23 mouse cellular contexts compared by ENCODE assay signal in genomic region chr13:86857910-86858309, GRCm38 (mm10).
DNase-seq lines count a peak whose midpoint lies in the region; ATAC-seq and TF ChIP-seq lines count a peak whose summit lies in the region.
"Had no signal": no experiment of that assay in that cellular context is flagged by ENCODE, and none has a peak within 500 bp of the region (broad histone marks: within the 10 kb centered on the region; RNA-seq: fewer than 3 reads in every experiment).

No protein-coding gene starts in this region.

- H3K4me3 ChIP-seq in MEL (ENCODE audit: control insufficient read depth in 1 of 2, insufficient read depth in 1 of 2, low read depth in 2 of 2, low read length in 2 of 2): no peak overlapping the region
- no peak overlapping the region for H3K4me3 ChIP-seq in intestine, embryonic 15.5 days (replicated peaks)
- no peak overlapping the region for H3K4me3 ChIP-seq in intestine, embryonic 16.5 days (ENCODE audit: low read length)
- H3K4me3 ChIP-seq in intestine, postnatal 0 days (ENCODE audit: low read depth, low read length): no peak overlapping the region

- H3K9ac ChIP-seq in MEL (ENCODE audit: control insufficient read depth, low read depth, low read length, poor library complexity, severe bottlenecking): no peak overlapping the region
- no peak overlapping the region for H3K9ac ChIP-seq in intestine, embryonic 15.5 days
- H3K9ac ChIP-seq in intestine, embryonic 16.5 days (ENCODE audit: low read depth, low read length): no peak overlapping the region
- H3K9ac ChIP-seq in intestine, postnatal 0 days (ENCODE audit: low read depth, low read length): no peak overlapping the region

- no peak for TF ChIP-seq RAD21 in MEL (IDR thresholded peaks at IDR 0.05; ENCODE audit: low read depth, low read length)

- DNase-seq in MEL (ENCODE audit: low read depth, low spot score): peak; percentile 17
- DNase-seq in right cerebral cortex, postnatal 14 days: no peak
- no peak for DNase-seq in testis, postnatal 14 days (ENCODE audit: low spot score)
- DNase-seq in frontal cortex, postnatal 14 days (ENCODE audit: low spot score in 2 of 2): no peak
- DNase-seq in adrenal gland, postnatal 10 days: no peak
- DNase-seq: adrenal gland, adult 2 months; adrenal gland, adult 8-10 months; adrenal gland, postnatal 14 days; adrenal gland, postnatal 25 days; adrenal gland, postnatal 36 days; B cell, adult 2 months; cerebellum, adult 11 months; cerebellum, adult 11-12 months; cerebellum, adult 18-20 months; cerebellum, adult 2 months had no signal

- TF ChIP-seq POLR2A in MEL (IDR thresholded peaks at IDR 0.05; ENCODE audit: control insufficient read depth in 1 of 2, insufficient read depth in 1 of 2, low read depth in 1 of 2, low read length in 2 of 2, poor library complexity in 1 of 2): no peak

- TF ChIP-seq CTCF in MEL (IDR thresholded peaks at IDR 0.05 in 2 of 3, conservative IDR thresholded peaks at IDR 0.05 in 1 of 3; ENCODE audit: control insufficient read depth in 1 of 3, insufficient read depth in 1 of 3, low read depth in 2 of 3, low read length in 3 of 3, poor library complexity in 1 of 3, severe bottlenecking in 1 of 3): no peak
- TF ChIP-seq CTCF in intestine, postnatal 0 days (IDR thresholded peaks at IDR 0.05; ENCODE audit: low read depth): no peak

- peak; percentile 77 for ATAC-seq in intestine, embryonic 15.5 days
- peak; percentile 87 for ATAC-seq in intestine, embryonic 16.5 days
- 0 out of 2 replicates have a peak, but pooled peaks have one; percentile 25 for ATAC-seq in intestine, postnatal 0 days
- ATAC-seq: activated CD4-positive, CD25-positive, alpha-beta regulatory T cell, adult 4 months; CD4-positive, CD25-positive, alpha-beta regulatory T cell, adult 4 months; Patski had no signal

- H3K4me1 ChIP-seq in MEL (ENCODE audit: control insufficient read depth in 1 of 2, insufficient read depth in 2 of 2, low read length in 2 of 2): no peaks in the 10 kb centered on the region
- no peaks in the 10 kb centered on the region for H3K4me1 ChIP-seq in intestine, embryonic 15.5 days (replicated peaks)
- H3K4me1 ChIP-seq in intestine, embryonic 16.5 days (ENCODE audit: control insufficient read depth, insufficient read depth, low read length): no peaks in the 10 kb centered on the region
- no peaks in the 10 kb centered on the region for H3K4me1 ChIP-seq in intestine, postnatal 0 days (replicated peaks; ENCODE audit: control insufficient read depth, insufficient read depth, low read length)

- 0 out of 4 replicates have a peak, but pooled peaks of 1 of the 2 experiments have one; percentile 40 for TF ChIP-seq EP300 in MEL (IDR thresholded peaks at IDR 0.05; ENCODE audit: low read depth in 1 of 2, low read length in 2 of 2)

- no peaks in the 10 kb centered on the region for H3K79me2 ChIP-seq in MEL (ENCODE audit: control insufficient read depth, insufficient read depth, low read length, poor library complexity)

- no peaks in the 10 kb centered on the region for H3K36me3 ChIP-seq in MEL (ENCODE audit: control insufficient read depth in 1 of 2, insufficient read depth in 2 of 2, low read length in 2 of 2)
- H3K36me3 ChIP-seq in intestine, embryonic 15.5 days: no peaks in the 10 kb centered on the region
- H3K36me3 ChIP-seq in intestine, embryonic 16.5 days (ENCODE audit: control insufficient read depth, insufficient read depth, low read length): no peaks in the 10 kb centered on the region
- no peaks in the 10 kb centered on the region for H3K36me3 ChIP-seq in intestine, postnatal 0 days (ENCODE audit: control insufficient read depth, insufficient read depth)
- H3K36me3 ChIP-seq: G1E had no signal

- no peak overlapping the region for H3K27ac ChIP-seq in MEL (ENCODE audit: control insufficient read depth, low read depth, low read length)
- H3K27ac ChIP-seq in intestine, embryonic 15.5 days: no peak overlapping the region
- H3K27ac ChIP-seq in intestine, embryonic 16.5 days (ENCODE audit: low read length): no peak overlapping the region
- H3K27ac ChIP-seq in intestine, postnatal 0 days (ENCODE audit: low read depth, low read length): no peak overlapping the region

- H3K27me3 ChIP-seq in MEL (ENCODE audit: control insufficient read depth in 1 of 2, insufficient read depth in 2 of 2, low read length in 2 of 2): no peaks in the 10 kb centered on the region
- no peaks in the 10 kb centered on the region for H3K27me3 ChIP-seq in intestine, embryonic 15.5 days (replicated peaks)
- no peaks in the 10 kb centered on the region for H3K27me3 ChIP-seq in intestine, embryonic 16.5 days (replicated peaks; ENCODE audit: control insufficient read depth, insufficient read depth, low read length)
- no peaks in the 10 kb centered on the region for H3K27me3 ChIP-seq in intestine, postnatal 0 days (replicated peaks; ENCODE audit: control insufficient read depth, insufficient read depth, low read length)
- H3K27me3 ChIP-seq: CH12.LX, Patski had no signal

- no peak overlapping the region for H3K4me2 ChIP-seq in intestine, embryonic 15.5 days (replicated peaks)
- no peak overlapping the region for H3K4me2 ChIP-seq in intestine, embryonic 16.5 days (ENCODE audit: low read depth, low read length)
- no peak overlapping the region for H3K4me2 ChIP-seq in intestine, postnatal 0 days (replicated peaks; ENCODE audit: low read depth)

- no peaks in the 10 kb centered on the region for H3K9me3 ChIP-seq in MEL (replicated peaks; ENCODE audit: insufficient read depth, low read length)
- H3K9me3 ChIP-seq in intestine, embryonic 15.5 days: no peaks in the 10 kb centered on the region
- H3K9me3 ChIP-seq in intestine, embryonic 16.5 days (ENCODE audit: control insufficient read depth, low read length): no peaks in the 10 kb centered on the region
- H3K9me3 ChIP-seq in intestine, postnatal 0 days (ENCODE audit: control insufficient read depth): no peaks in the 10 kb centered on the region

TF ChIP-seq in MEL, 35 proteins besides CTCF, POLR2A, EP300 and RAD21:
- peak; percentile 20; the same call in 1 of the 2 replicates for TF ChIP-seq ZNF384 (IDR thresholded peaks at IDR 0.05; ENCODE audit: low read depth, low read length)
- no peak for TF ChIP-seq MEF2A (IDR thresholded peaks at IDR 0.05; ENCODE audit: extremely low read depth, insufficient replicate concordance, low read depth, low read length, poor library complexity, severe bottlenecking)
- no peak for TF ChIP-seq KAT2A (conservative IDR thresholded peaks at IDR 0.05; ENCODE audit: low read depth, low read length)

Comparison
In these comparisons a context has a peak if more than half of its experiments do, and no peak if none do; other contexts are left out.
1. ATAC-seq: peak in every context shown above with its lines; median percentile 87 in intestine, embryonic 16.5 days; 77 in intestine, embryonic 15.5 days; 25 in intestine, postnatal 0 days.